Mouse (Mus musculus) brain, embryonic 14.5 days (tissue): Measurements from ENCODE around the gene Kbtbd12. TPM values are rescaled to one million over a fixed set of nuclear protein-coding genes. Genes with fewer than 3 reads are reported as not detected.

ENCODE experiments used
- DNase-seq: peaks from one replicate; pipeline ENCODE4 v3.0.0-alpha.2; 2011; ENCODE audit warnings: low read depth
- CTCF ChIP-seq: fragments of 200-500 bp; IDR thresholded peaks from 2 replicates; pipeline ENCODE4 v1.5.1; 2012; ENCODE audit warnings: inconsistent platforms, mild to moderate bottlenecking, moderate library complexity, borderline replicate concordance; ENCODE audit not compliant: insufficient read depth, insufficient read length; ENCODE audit errors: extremely low read depth
- POLR2A ChIP-seq: fragments of 200-500 bp; IDR thresholded peaks from 2 replicates; pipeline ENCODE4 v1.6.1; 2012; ENCODE audit warnings: mild to moderate bottlenecking, inconsistent platforms, borderline replicate concordance; ENCODE audit not compliant: poor library complexity, insufficient read depth, insufficient read length, severe bottlenecking; ENCODE audit errors: extremely low read depth
- polyA plus RNA-seq: library from polyadenylated mRNA; depleted of rRNA; stranded (reverse); fragments of >200 nt; gene quantifications from 2 replicates; pipeline ENCODE4 v1.2.3, GENCODE M21; 2012; rRNA removed

Kbtbd12 gene
- polyA plus RNA-seq, 1 experiment: 0.16 TPM

DNA sequence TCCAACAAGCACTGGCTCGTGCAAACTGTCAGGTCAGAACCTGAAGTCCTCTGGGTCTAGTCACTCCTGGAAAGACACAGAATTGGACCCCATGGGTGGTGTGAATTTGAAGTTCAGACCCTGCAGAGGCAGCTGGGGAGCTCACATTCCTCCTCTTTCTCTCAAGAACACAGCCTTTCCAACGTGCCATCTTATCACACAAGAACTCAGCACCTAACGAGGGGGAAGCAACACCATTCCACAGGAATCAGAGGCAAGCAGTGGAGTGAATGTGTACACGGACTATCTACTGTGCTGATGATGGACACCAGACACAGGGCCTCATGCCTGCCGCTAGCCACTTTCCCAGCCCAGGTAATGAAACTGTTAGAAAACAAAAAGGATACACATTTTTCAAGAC lies 121.1 kb downstream of the Kbtbd12 start:
- no peak for DNase-seq
- TF ChIP-seq POLR2A (no peak), CTCF (no peak)

DNA sequence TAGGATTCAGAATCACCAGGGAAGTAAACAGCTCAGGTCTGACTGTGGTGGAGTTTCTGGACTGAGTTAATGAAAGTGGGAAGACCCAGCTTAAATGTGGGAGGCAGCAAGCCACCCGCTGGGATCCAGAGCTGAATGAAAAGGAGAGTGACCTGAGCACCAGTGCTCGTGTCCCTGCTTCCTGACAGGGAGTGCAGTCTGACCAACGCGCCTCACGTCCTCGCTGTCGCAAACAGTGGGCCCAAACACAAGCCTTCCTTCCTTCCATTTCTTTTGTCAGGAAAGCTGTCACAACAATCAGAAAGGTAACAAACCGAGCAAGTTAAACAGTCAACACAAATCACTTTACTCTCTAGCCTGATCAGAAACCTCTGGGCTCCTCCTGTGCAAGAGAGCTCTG lies 121.8 kb downstream of the Kbtbd12 start:
- TF ChIP-seq POLR2A (no peak), CTCF (no peak)
- no peak for DNase-seq

DNA sequence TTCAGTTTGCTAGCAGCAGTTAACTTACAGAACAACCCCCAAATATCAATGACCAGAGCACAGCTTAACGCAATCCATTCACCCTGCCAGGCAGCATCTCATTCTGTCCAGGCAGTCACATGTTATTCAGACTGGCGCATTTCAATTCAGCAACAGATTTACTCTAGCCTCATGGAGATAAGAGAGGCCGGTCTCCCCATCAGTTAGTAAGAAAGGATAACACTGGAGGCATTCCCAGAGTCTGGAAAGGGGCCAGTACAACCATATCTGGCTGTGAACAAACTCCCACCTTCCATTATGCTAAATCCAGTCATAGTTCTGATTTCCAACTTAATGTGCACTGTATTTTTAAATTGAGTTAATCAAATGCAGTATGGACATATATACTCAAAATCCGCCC lies 123.2 kb downstream of the Kbtbd12 start:
- TF ChIP-seq POLR2A (no peak), CTCF (no peak)

DNA sequence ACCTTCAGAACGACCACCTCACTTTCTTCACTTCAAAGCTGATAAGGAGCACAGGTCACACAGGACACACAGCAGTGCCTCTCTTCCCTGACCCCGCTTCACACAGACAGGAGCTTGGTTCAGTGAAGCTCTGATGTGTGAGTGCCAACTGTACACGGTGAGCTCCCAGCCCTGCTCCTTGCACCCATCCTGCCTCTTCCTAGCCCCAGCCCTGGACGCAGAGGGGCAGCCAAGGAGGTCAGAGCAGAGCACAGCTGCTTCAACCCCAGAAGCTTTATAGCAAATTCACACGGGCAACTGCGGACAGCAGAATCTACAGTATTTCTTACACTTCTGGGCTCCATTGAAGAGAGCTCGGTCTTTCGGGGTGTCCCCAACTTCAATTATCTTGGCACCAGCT lies 123.8 kb downstream of the Kbtbd12 start:
- TF ChIP-seq POLR2A: no peak
- no peak for DNase-seq

More for the DNA sequence above, 123.2 kb downstream of the Kbtbd12 start:
- no peak for DNase-seq

DNA sequence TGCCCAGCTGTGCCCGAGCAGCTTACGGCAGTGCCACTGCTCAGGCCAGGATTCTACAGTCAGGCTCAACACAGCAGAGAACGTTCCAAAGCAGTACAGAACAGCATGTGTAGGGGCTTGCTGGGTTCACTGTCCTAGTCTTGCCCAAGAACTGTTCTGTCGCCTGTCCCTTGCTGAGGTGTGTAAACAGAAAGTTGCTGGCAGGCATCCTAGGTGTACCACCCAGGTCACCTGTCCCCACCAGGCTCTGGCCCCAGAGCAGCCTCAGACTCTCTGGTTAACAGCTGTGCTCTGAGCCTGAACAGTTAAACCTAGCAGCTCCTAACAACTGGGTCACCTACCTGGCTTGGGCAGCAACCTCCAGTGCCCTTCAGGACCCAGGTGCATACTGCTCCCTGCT lies 134.7 kb downstream of the Kbtbd12 start:
- TF ChIP-seq CTCF (no peak), POLR2A (no peak)
- DNase-seq: no peak

DNA sequence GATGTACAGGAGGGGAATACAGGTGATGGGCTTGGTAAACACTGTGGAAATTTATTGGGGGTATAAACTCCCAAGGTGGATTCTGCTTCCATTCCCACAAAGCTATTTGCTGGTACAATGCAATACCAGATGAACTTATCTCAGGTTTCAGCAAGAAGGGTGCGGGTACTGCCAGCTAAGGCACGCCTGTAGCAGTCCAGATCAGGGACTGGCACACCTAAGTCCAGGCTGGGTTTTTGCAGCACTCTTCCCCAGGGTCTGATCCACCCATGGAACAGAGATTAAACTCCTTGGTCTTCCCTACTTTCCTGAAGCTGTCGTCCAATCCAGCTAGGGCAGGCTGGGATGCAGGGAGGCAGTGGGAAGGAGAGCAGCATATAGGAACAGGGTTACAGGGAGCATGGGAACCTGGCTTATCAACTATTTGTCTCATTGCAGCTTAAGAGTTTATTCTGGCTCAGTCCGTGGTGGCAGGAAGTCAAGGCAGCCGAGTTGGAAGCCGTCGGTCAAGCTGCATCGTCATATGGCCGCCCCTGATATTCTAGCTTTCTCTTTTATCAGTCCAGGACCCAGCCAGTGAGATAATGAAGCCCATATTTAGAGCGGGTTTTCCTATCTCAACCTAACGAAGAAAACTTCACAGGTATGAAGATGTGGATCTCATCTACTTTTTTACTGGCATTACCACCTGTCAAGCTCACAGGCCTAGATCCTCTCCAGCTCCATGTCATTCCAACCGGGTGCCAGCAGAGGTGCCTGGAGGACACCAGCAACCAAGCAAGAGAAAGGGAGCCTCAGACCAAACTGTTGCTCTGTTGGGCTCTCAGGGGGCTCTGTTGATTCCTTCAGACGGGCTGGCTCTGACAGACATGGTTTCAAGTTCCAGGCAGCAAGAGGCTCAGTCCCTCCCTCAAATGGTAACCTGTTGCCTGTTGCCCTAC lies 135.4 kb downstream of the Kbtbd12 start:
- TF ChIP-seq POLR2A (no peak), CTCF (no peak)
- DNase-seq: no peak

DNA sequence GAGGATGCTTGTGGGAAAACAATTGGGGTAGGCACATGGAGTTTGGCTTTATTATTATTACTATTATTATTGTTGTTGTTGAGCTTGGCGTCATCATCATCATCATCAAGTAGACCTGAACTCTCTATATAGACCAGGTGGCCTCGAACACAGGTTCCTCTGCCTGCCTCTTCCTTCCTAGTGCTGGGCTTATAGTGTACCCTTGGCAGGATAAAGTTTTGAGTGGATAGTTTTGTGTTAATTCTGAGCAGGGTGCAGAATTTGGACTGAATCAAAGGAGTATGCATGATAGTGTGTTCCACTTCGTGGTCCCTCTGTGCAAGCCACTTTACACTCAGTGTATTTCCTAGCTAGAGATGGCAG lies 137.4 kb downstream of the Kbtbd12 start:
- no peak for DNase-seq
- TF ChIP-seq CTCF: no peak
- no peak for TF ChIP-seq POLR2A

DNA sequence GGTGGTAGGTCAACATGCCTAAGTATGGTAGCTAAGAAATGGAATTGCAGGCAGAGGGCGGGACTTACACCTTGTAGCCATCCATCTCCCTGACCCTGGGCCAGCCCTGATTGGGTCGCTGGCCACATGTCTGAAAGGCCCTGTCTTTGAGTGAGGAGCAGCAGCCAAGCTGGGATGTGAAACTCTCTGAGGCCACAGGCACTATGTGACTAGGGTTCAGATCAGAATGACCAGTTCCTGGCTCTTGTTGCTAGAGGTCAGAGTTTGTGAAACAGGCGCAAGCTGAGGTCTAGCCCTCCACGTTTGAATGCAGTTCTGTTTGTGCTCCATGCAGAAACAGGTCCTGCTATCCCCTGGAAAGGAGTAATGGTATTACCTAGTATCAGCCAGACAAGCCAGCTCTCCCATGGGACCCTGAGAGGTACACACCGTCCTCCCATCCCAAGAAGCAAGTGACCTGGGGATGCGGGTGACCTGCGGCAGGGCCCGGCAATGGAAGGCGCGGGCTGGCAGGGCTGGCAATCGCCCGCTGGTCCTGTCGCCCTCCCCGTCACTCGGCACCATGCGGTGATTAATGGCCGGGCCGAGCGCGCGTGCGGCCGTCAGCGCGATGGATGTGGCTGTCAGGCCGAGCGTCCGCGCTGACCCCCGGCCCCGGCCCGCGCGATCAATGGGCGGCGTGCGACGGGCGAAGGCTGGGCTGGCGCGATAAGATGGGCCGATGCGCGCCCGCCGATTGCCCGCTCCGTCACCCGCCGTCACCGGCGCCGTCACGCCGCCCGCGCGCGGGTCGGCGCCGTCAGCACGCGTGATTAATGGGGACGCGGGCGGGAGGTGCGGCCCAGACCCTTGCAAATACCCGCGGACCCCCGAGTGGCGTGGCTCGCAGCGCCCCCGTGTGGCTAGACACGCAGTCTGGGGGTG lies 138.0 kb downstream of the Kbtbd12 start:
- no peak for TF ChIP-seq POLR2A
- TF ChIP-seq CTCF: peak; percentile 88
- peak; percentile 84 for DNase-seq

Other genes starting within 250 kb of the Kbtbd12 start
- gene Eefsec, start 191.4 kb downstream of the Kbtbd12 start, polyA plus RNA-seq: 20.3 and 26.6 TPM in 2 replicates
- 64.3 and 73.5 TPM in 2 replicates for gene Ruvbl1, start 172.5 kb downstream of the Kbtbd12 start, polyA plus RNA-seq
- gene Sec61a1, start 119.0 kb downstream of the Kbtbd12 start, polyA plus RNA-seq: 169 and 177 TPM in 2 replicates
- gene Mgll, start 86.5 kb upstream of the Kbtbd12 start, polyA plus RNA-seq: 8.1 and 8.8 TPM in 2 replicates
- gene Abtb1, start 204.0 kb upstream of the Kbtbd12 start, polyA plus RNA-seq: 61.7 and 83.6 TPM in 2 replicates
- 1,097 and 1,604 TPM in 2 replicates for gene Podxl2, start 237.1 kb upstream of the Kbtbd12 start, polyA plus RNA-seq